Mouse (Mus musculus): ENCODE measurements around the gene Stard5.

Stard5 gene

GRCm38 (mm10) chr7:83632682-83633120 lies 942 bp downstream of the Stard5 start:
- 66% methylated on average over 6 of the region's 6 CpGs for WGBS

GRCm38 (mm10) chr7:83633856-83634255 lies 2.1 kb downstream of the Stard5 start:
- 84% methylated on average over 6 of the region's 6 CpGs for WGBS

GRCm38 (mm10) chr7:83635726-83636125 lies 4.0 kb downstream of the Stard5 start:
- 93% methylated on average over 2 of the region's 2 CpGs for WGBS

GRCm38 (mm10) chr7:83636425-83636824 lies 4.7 kb downstream of the Stard5 start:
- WGBS, result 88% methylated on average over 8 of the region's 8 CpGs

- 97% methylated on average over 8 of the region's 8 CpGs for WGBS
Observed at GRCm38 (mm10) chr7:83637781-83638583, 6.2 kb downstream of the Stard5 start.

GRCm38 (mm10) chr7:83639084-83639483 lies 7.3 kb downstream of the Stard5 start:
- WGBS, result 92% methylated on average over 3 of the region's 3 CpGs

- WGBS, result 96% methylated on average over 5 of the region's 5 CpGs
Observed at GRCm38 (mm10) chr7:83640581-83640980, 8.8 kb downstream of the Stard5 start.

- 83% methylated on average over 2 of the region's 2 CpGs for WGBS
Observed at GRCm38 (mm10) chr7:83641163-83641562, 9.4 kb downstream of the Stard5 start.

GRCm38 (mm10) chr7:83643581-83643980 lies 11.8 kb downstream of the Stard5 start:
- 94% methylated on average over 6 of the region's 6 CpGs for WGBS

GRCm38 (mm10) chr7:83644761-83645160 lies 13.0 kb downstream of the Stard5 start:
- WGBS, result 88% methylated on average over 2 of the region's 2 CpGs

- WGBS, result 88% methylated on average over 5 of the region's 5 CpGs
Observed at GRCm38 (mm10) chr7:83645476-83645875, 13.7 kb downstream of the Stard5 start.

GRCm38 (mm10) chr7:83648807-83649206 lies 17.0 kb downstream of the Stard5 start:
- 43% methylated on average over 7 of the region's 7 CpGs for WGBS

GRCm38 (mm10) chr7:83650638-83651037 lies 18.9 kb downstream of the Stard5 start:
- 95% methylated on average over 5 of the region's 5 CpGs for WGBS

GRCm38 (mm10) chr7:83652498-83652897 lies 20.7 kb downstream of the Stard5 start:
- 88% methylated on average over 5 of the region's 5 CpGs for WGBS

GRCm38 (mm10) chr7:83653605-83654051 lies 21.9 kb downstream of the Stard5 start:
- 93% methylated on average over 2 of the region's 2 CpGs for WGBS

- WGBS, result 90% methylated on average over 2 of the region's 2 CpGs
Observed at GRCm38 (mm10) chr7:83654196-83654595, 22.4 kb downstream of the Stard5 start.

GRCm38 (mm10) chr7:83654938-83655630 lies 23.3 kb downstream of the Stard5 start:
- WGBS, result 61% methylated on average over 5 of the region's 5 CpGs

- 43% methylated on average over 1 of the region's 1 CpGs for WGBS
Observed at GRCm38 (mm10) chr7:83658716-83659115, 27.0 kb downstream of the Stard5 start.

GRCm38 (mm10) chr7:83659159-83660065 lies 27.7 kb downstream of the Stard5 start:
- WGBS, result 66% methylated on average over 9 of the region's 9 CpGs

- WGBS, result 68% methylated on average over 11 of the region's 11 CpGs
Observed at GRCm38 (mm10) chr7:83660273-83660691, 28.5 kb downstream of the Stard5 start.

- 89% methylated on average over 10 of the region's 10 CpGs for WGBS
Observed at GRCm38 (mm10) chr7:83661031-83661430, 29.3 kb downstream of the Stard5 start.

GRCm38 (mm10) chr7:83661763-83662162 lies 30.0 kb downstream of the Stard5 start:
- WGBS, result 95% methylated on average over 3 of the region's 3 CpGs
